Mouse (Mus musculus): ENCODE data around the gene Prkag1.

Gene Prkag1

GRCm38 (mm10) chr15:98853161-98853937 lies 22.0 kb upstream of the Prkag1 start:
- DNase-seq (ENCODE audit: extremely low spot score, low spot score): no peak

- DNase-seq (ENCODE audit: extremely low spot score, low spot score): no peak
These were observed 21.4 kb upstream of the Prkag1 start for GRCm38 (mm10) chr15:98852733-98853132.

DNA sequence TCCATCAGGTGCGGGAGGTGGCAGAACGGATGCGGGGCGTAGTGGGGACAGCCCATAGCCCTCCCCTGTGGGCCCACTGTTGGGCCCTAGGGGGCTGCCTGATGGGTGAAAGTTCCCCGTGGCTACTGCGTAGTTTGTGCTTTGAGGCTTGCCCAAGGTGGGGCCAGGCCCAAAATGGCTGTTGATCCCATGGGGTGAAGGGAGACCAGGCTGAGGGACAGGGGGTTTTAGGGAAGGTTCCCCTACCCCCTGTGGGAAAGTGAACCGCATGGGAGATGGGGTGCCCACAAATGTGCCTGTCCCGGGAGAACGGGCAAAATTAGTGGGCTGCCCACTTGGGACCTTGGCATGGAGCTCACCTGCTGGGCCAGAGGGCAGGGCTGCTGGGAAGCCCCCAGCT lies 20.8 kb upstream of the Prkag1 start:
- no peak for DNase-seq (ENCODE audit: extremely low spot score, low spot score)

GRCm38 (mm10) chr15:98851229-98851818 lies 20.0 kb upstream of the Prkag1 start:
- no peak for DNase-seq (ENCODE audit: extremely low spot score, low spot score)

- no peak for DNase-seq (ENCODE audit: extremely low spot score, low spot score)
These were observed 19.3 kb upstream of the Prkag1 start for GRCm38 (mm10) chr15:98850668-98851067.

- no peak for DNase-seq (ENCODE audit: extremely low spot score, low spot score)
These were observed 18.8 kb upstream of the Prkag1 start for GRCm38 (mm10) chr15:98849956-98850600.

GRCm38 (mm10) chr15:98849165-98849564 lies 17.8 kb upstream of the Prkag1 start:
- no peak for DNase-seq (ENCODE audit: extremely low spot score, low spot score)

DNA sequence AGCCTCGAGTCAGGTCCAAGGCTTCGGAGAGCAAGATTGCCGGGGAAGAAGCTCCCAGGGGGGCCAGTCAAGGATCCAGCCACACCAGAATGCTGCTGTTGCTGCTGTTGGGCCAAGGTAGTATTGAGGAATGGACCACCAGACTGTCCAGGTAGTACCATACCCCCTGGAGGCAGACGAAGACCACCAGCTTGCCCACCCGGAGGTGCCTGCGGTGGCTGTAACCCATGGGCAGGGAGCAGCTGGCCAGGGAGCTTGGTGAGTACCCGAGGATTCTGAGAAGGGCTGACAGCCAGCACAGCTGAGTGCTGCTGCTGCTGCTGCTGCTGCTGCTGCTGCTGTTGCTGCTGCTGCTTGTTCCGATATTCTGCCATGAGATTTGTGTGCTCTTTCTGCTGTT lies 14.8 kb upstream of the Prkag1 start:
- DNase-seq (ENCODE audit: extremely low spot score, low spot score): no peak

- no peak for DNase-seq (ENCODE audit: extremely low spot score, low spot score)
These were observed 13.8 kb upstream of the Prkag1 start for GRCm38 (mm10) chr15:98845149-98845548.

GRCm38 (mm10) chr15:98843595-98844223 lies 12.4 kb upstream of the Prkag1 start:
- DNase-seq (ENCODE audit: extremely low spot score, low spot score): no peak

DNA sequence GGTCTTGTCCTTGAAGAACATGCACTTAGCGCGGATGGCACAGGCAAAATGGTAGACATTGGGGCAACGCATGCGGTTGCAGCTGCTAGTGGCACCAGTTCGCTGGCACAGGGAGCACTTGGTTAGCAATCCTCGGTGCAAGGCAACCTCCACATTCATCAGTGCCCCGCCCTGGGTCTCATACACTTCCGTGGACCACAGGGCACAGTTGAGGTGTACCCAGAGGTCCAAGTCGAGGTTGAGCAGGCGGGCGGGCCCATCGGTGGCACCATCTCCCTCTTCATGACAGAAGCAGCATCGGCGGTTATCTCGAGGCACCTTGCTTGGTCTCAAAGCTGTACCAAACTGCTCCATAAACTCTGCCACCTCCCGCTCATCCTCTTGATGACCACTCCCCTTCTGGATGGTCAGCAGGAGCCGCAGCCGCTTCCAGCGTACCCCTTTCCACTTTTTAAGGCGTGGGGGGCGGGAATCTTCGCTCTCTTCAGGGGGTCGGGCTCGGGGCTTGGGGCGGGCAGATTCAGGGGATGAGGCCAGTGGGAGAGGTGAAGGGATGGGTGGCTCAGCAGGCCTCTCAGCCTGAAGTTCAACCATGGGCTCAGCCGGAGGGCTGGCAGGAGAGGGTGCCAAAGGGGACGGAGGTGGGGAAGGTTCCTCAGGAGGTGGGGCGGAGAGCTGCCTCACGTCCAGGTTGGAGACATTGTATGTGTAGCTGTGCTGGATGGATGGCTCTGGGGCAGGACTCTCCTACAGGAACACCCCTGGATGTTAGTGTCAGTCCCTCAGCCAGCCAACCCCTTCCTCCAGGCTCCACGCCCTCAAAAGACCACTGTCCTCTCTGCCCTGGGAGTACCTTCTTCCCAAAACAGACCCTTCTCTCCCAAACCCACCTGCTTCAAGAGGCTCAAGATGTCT lies 8.6 kb upstream of the Prkag1 start:
- DNase-seq (ENCODE audit: extremely low spot score, low spot score): no peak

GRCm38 (mm10) chr15:98839161-98839560 lies 7.8 kb upstream of the Prkag1 start:
- no peak for DNase-seq (ENCODE audit: extremely low spot score, low spot score)

DNA sequence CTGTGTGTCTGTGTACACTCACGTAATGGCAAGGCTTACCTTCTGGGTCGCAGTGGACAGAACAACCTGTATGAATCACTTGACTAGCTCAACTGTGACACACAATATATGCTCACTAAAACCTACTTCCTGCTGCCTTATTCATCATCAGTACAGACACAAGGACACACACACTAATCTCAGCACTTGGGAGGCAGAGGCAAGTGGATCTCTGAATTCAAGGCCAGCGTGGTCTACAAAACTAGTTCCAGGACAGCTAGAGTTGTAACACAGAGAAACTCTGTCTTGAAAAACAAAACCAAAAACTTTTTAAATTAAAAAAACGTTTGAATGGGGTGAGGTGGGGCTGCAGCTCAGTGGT lies 6.4 kb upstream of the Prkag1 start:
- DNase-seq (ENCODE audit: extremely low spot score, low spot score): no peak

- DNase-seq (ENCODE audit: extremely low spot score, low spot score): no peak
These were observed 5.9 kb upstream of the Prkag1 start for GRCm38 (mm10) chr15:98837006-98837742.

- DNase-seq (ENCODE audit: extremely low spot score, low spot score): no peak
These were observed 4.0 kb upstream of the Prkag1 start for GRCm38 (mm10) chr15:98835291-98835690.

DNA sequence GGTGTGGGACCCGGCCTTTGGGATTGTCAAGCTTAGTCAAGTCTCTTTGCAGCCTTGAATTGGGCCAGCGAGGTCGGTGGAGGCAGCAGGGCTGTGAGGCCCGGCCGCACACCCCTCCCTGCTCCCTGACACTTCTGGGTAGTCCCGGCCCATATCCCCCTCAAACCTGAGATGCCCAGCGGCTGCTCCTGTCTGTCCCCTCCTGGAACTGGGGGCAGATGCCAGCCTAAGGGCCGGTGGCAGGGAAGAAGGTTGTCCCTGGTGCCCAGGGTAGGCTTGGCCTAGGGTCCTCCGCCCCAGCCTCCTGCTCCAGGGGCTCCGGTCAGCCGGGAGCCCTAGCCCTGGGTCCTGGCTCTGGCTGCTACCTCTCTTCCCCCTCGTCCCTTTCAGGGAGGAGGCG lies 2.7 kb upstream of the Prkag1 start:
- DNase-seq (ENCODE audit: extremely low spot score, low spot score): no peak

- DNase-seq (ENCODE audit: extremely low spot score, low spot score): no peak
These were observed 2.0 kb upstream of the Prkag1 start for GRCm38 (mm10) chr15:98833281-98833680.

- no peak for DNase-seq (ENCODE audit: extremely low spot score, low spot score)
These were observed 1.1 kb upstream of the Prkag1 start for GRCm38 (mm10) chr15:98832161-98833058.

GRCm38 (mm10) chr15:98831684-98832035 lies 339 bp upstream of the Prkag1 start:
- DNase-seq (ENCODE audit: extremely low spot score, low spot score): no peak

- no peak for DNase-seq (ENCODE audit: extremely low spot score, low spot score)
These were observed 3.7 kb downstream of the Prkag1 start for GRCm38 (mm10) chr15:98827611-98828011.
